Mouse (Mus musculus) liver, embryonic 12.5 days (tissue): ENCODE results near the gene Itgb8. TPM values are rescaled to one million over a fixed set of nuclear protein-coding genes. Genes with fewer than 3 reads are reported as not detected.

Experiments used
- polyA plus RNA-seq: library from polyadenylated mRNA; unstranded; fragments of >200 nt; fragmentation: Nextera tagmentation; extraction: Ambion mirVana; gene quantifications from 2 replicates; pipeline ENCODE4 v1.2.1, GENCODE M21; 2016

Gene Itgb8
- polyA plus RNA-seq, 1 experiment from 2014 or later: 0.32 TPM

Other genes starting within 250 kb of the Itgb8 start
- 0.04 TPM in 1 of 2 replicates, not detected in the other for gene Macc1, start 75.5 kb upstream of the Itgb8 start, polyA plus RNA-seq